Mouse (Mus musculus) urinary bladder, postnatal 4 days (tissue): ENCODE measurements around the gene Gm10409.
"Not testable (repeated sequence)": the region's sequence is repeated elsewhere in the genome, so short reads cannot be mapped to it uniquely, and the experiment has no call there.

Experiments used
- DNase-seq, 2 experiments: peaks; one replicate each; pipeline ENCODE4 v3.0.0; 2021 to 2022; ENCODE audit warnings: low spot score in 2 of 2

The Gm10409 gene

DNA sequence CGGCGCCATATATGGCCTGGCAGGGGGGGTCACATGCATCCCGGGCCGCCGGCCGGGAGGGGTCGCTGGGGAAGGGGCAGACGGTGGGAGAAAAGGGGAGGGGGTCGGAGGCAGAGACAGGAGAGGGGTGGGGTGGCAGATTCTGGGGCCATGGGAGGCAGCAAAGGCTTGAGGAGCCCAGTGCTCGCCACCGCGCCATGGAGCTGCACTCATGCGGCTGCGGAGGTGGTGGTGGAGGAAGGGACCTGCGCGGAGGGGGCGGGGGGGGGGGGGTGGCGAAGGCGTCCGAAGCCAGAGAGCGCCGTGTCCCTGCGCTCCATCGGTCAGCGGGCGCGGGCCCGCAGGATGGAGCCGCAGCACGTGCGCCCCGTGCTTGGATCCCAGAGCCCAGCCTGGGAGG is at the start of gene Gm10409:
Gene Gm10409 (plus strand): TSS at position 301 of the 400 bp plus-strand sequence.
- DNase-seq = not testable (repeated sequence)

- DNase-seq = not testable (repeated sequence)
These were observed 17.6 kb upstream of the Gm10409 start, which contains the start of gene Gm10413 for GRCm38 (mm10) chr14:3394793-3395192. Gm10413 (plus strand) TSS chr14:3395093.

- not testable (repeated sequence) for DNase-seq
These were observed 15.4 kb downstream of the Gm10409 start, which contains the start of gene Gm3005 for GRCm38 (mm10) chr14:3427803-3428202. Gm3005 (plus strand) TSS chr14:3428103.

- DNase-seq = not testable (repeated sequence)
These were observed 36.7 kb downstream of the Gm10409 start, which contains the start of gene Gm10408 for GRCm38 (mm10) chr14:3449079-3449478. Gm10408 (plus strand) TSS chr14:3449379.
